Mouse (Mus musculus): ENCODE data around the gene Cachd1.

DNA sequence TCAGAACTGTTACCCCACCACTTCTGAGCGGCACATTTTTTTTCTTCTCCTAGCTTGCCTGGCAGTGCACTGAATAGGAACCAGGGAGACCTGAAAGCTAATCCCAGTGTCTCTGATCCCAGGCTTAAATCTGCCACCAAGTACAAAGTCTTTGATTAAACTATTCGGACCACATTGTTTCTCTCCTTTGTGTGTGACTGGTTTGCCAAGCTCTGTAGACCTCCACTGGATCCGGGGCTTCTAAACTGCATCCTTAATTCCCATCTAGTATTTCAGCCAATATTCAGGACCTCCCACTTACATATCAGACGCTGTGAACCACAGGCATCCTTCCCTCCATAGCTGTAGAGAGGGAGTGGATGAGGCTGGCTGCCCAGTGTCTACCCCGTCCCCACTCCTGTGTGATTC lies 231.9 kb downstream of the Cachd1 start:
- no peak for TF ChIP-seq CTCF (IDR thresholded peaks at IDR 0.05; ENCODE audit: low read depth, low read length)
- TF ChIP-seq POLR2A (IDR thresholded peaks at IDR 0.05; ENCODE audit: extremely low read depth, insufficient read depth, low read length), result no peak
